In the genomic region with DNA sequence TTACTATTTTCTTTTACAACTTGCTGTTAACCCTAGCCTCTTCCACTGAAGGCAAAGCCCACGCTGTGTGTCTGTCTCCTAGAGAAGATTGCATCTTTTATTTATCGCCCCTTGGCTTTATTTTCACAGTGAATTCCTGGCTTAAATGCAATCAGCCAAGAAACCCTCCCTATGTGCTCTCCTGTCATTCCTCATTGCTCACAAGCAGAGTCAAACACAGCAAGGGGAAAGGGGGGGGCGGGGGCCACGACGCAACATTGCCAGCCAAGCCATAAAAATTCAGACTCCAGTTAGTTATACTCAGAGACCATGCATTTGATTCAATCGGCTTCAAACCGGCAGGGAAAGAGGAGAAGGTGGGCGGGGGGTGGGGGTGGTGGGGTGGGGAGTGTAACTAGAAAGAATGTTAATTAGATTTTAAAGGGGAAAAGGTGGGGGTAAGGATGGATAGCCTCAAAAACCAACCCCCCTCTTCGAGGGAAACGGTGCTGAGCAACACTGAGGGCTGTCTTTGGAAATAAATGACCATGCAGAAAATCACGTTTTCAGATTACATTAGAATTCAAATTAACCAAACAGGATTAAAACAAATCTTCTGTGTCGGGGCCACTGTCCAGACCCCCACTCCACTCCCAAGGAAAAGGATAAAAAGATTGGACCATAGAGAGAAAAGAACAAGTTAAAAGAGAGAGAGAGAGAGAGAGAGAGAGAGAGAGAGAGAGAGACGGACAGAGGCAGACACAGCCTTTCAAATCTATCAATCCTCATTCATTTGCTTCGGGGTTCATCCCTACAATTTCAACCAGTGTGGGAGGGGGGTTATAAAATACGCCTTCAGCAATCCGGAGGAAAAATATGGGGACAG, we compare ENCODE assay signal across 8 mouse cellular contexts.
A peak's percentile ranks its signal among the peaks of the same experiment; 100 is the strongest.
DNase-seq lines count a peak whose midpoint lies in the region; ATAC-seq and TF ChIP-seq lines count a peak whose summit lies in the region.

No protein-coding gene starts in this region.

- WGBS in heart, postnatal 0 days = 8% methylated on average over 16 of the region's 16 CpGs
- WGBS in midbrain, embryonic 11.5 days = under 1% methylated on average over 16 of the region's 16 CpGs

- H3K9me3 ChIP-seq in ES-E14 (ENCODE audit: control insufficient read depth, insufficient read depth, low read depth, low read length) = no peaks in the 10 kb centered on the region
- no peaks in the 10 kb centered on the region for H3K9me3 ChIP-seq in heart, postnatal 0 days (replicated peaks; ENCODE audit: control insufficient read depth, low read length)
- no peaks in the 10 kb centered on the region for H3K9me3 ChIP-seq in midbrain, embryonic 11.5 days (ENCODE audit: control insufficient read depth, low read length)

- H3K27me3 ChIP-seq in heart, postnatal 0 days (ENCODE audit: control insufficient read depth, insufficient read depth, low read length) = peaks cover 6% of the 10 kb centered on the region; the same call in 1 of the 2 replicates
- H3K27me3 ChIP-seq in midbrain, embryonic 11.5 days (ENCODE audit: control insufficient read depth, insufficient read depth, low read length) = peaks cover 2% of the 10 kb centered on the region; the same call in 1 of the 2 replicates

- no peak overlapping the region for H3K9ac ChIP-seq in ES-E14 (ENCODE audit: insufficient read depth, low read depth, low read length, poor library complexity, severe bottlenecking)
- H3K9ac ChIP-seq in heart, postnatal 0 days (replicated peaks; ENCODE audit: low read depth, low read length) = peak overlapping the region; percentile 76; the same call in 1 of the 2 replicates
- peak overlapping the region; percentile 97 for H3K9ac ChIP-seq in midbrain, embryonic 11.5 days (ENCODE audit: low read length)

- TF ChIP-seq EP300 in heart, postnatal 0 days (IDR thresholded peaks at IDR 0.05; ENCODE audit: low read depth) = no peak

- H3K36me3 ChIP-seq in ES-E14 (ENCODE audit: control insufficient read depth, insufficient read depth, low read length, poor library complexity, severe bottlenecking) = no peaks in the 10 kb centered on the region
- H3K36me3 ChIP-seq in heart, postnatal 0 days (replicated peaks; ENCODE audit: control insufficient read depth, insufficient read depth, low read length) = no peaks in the 10 kb centered on the region
- H3K36me3 ChIP-seq in midbrain, embryonic 11.5 days (ENCODE audit: control insufficient read depth, insufficient read depth, low read length) = no peaks in the 10 kb centered on the region

- no peak for ATAC-seq in heart, postnatal 0 days (ENCODE audit: insufficient read depth, low read depth)
- no peak for ATAC-seq in midbrain, embryonic 11.5 days (ENCODE audit: low FRiP score)

- no peak for TF ChIP-seq CTCF in heart, postnatal 0 days (IDR thresholded peaks at IDR 0.05; ENCODE audit: low read depth)

- H3K4me2 ChIP-seq in heart, postnatal 0 days (ENCODE audit: low read depth, low read length) = peak overlapping the region; percentile 85
- peak overlapping the region; percentile 68 for H3K4me2 ChIP-seq in midbrain, embryonic 11.5 days

- DNase-seq in heart, adult 11 months = peak; percentile 49
- no peak for DNase-seq in heart, adult 9 months (ENCODE audit: low spot score in 2 of 2)
- DNase-seq in ES-E14 (ENCODE audit: low read depth, low spot score) (no peak), MN1 (ENCODE audit: low spot score) (no peak)
- DNase-seq in heart, postnatal 0 days (ENCODE audit: low spot score) = no peak
- DNase-seq in midbrain, embryonic 11.5 days (ENCODE audit: low spot score, missing footprints) = peak; percentile 92
- no peak for DNase-seq in adrenal gland, postnatal 10 days
- no peak for DNase-seq in adrenal gland, adult 18-20 months (ENCODE audit: low spot score in 2 of 2)

- H3K27ac ChIP-seq in ES-E14 (ENCODE audit: insufficient read depth, low read depth, low read length, poor library complexity, severe bottlenecking) = no peak overlapping the region
- no peak overlapping the region for H3K27ac ChIP-seq in heart, postnatal 0 days (ENCODE audit: low read depth)
- peak overlapping the region; percentile 95 for H3K27ac ChIP-seq in midbrain, embryonic 11.5 days (ENCODE audit: low read depth, low read length)

- H3K4me3 ChIP-seq in ES-E14 (ENCODE audit: insufficient read depth in 1 of 2, low read depth in 1 of 2, low read length in 2 of 2, poor library complexity in 1 of 2, severe bottlenecking in 1 of 2) = peak overlapping the region; percentile 82 to 96
- peak overlapping the region; percentile 75 for H3K4me3 ChIP-seq in heart, postnatal 0 days (ENCODE audit: low read depth, low read length)
- H3K4me3 ChIP-seq in midbrain, embryonic 11.5 days (ENCODE audit: low read depth, low read length) = peak overlapping the region; percentile 92

- peaks cover 0 to 3% of the 10 kb centered on the region in 2 experiments; a peak in 1 of 4 replicates for H3K4me1 ChIP-seq in ES-E14 (ENCODE audit: control insufficient read depth in 2 of 2, insufficient read depth in 2 of 2, low read length in 2 of 2, poor library complexity in 1 of 2)
- H3K4me1 ChIP-seq in heart, postnatal 0 days (ENCODE audit: control insufficient read depth, insufficient read depth) = peaks cover 9% of the 10 kb centered on the region; the same call in 1 of the 2 replicates
- peaks cover 25% of the 10 kb centered on the region for H3K4me1 ChIP-seq in midbrain, embryonic 11.5 days (ENCODE audit: control insufficient read depth, insufficient read depth, low read length)

- in situ Hi-C loops in ES-E14 (cut with MboI; ENCODE audit: low sequenced_read_pairs in 2 of 2, unreplicated experiment in 2 of 2) = no loop called here

TF ChIP-seq in ES-E14, 5 proteins besides CTCF, POLR2A, EP300 and RAD21:
- TF ChIP-seq ZC3H11A (IDR thresholded peaks at IDR 0.05; ENCODE audit: borderline replicate concordance, low read depth, low read length) (no peak), HCFC1 (IDR thresholded peaks at IDR 0.05; ENCODE audit: borderline replicate concordance, insufficient read depth, low read length) (no peak), ZNF384 (IDR thresholded peaks at IDR 0.05; ENCODE audit: low read depth, low read length) (no peak), MAFK (IDR thresholded peaks at IDR 0.05; ENCODE audit: insufficient read depth, low read depth, low read length) (no peak), CHD2 (IDR thresholded peaks at IDR 0.05; ENCODE audit: low read depth, low read length) (no peak)

Comparison
In these comparisons a context has a peak if more than half of its experiments do, and no peak if none do; other contexts are left out.
1. DNase-seq: peak in heart, adult 11 months (single experiment) and midbrain, embryonic 11.5 days (single experiment); none in heart, adult 9 months (0 of 2), ES-E14 (single experiment), heart, postnatal 0 days (single experiment), MN1 (single experiment), adrenal gland, postnatal 10 days (single experiment) and adrenal gland, adult 18-20 months (0 of 2).
2. Peak in every context shown above with its lines, with median percentiles within 50 percentile points of each other: H3K4me3 ChIP-seq.